Mouse (Mus musculus): Measurements from ENCODE around the gene Gabbr2. TPM values are rescaled to one million over a fixed set of nuclear protein-coding genes. Genes with fewer than 3 reads are reported as not detected.

The Gabbr2 gene
- total RNA-seq, 2 experiments from 2014 or later, result 0.27 to 0.35 TPM

- no peak for DNase-seq (ENCODE audit: low spot score in 2 of 2)
These were observed 270.7 kb downstream of the Gabbr2 start for GRCm38 (mm10) chr4:46720821-46721557.

- no peak for DNase-seq (ENCODE audit: low spot score in 2 of 2)
These were observed 271.6 kb downstream of the Gabbr2 start for GRCm38 (mm10) chr4:46720070-46720469.

- no peak for DNase-seq (ENCODE audit: low spot score in 2 of 2)
These were observed 273.0 kb downstream of the Gabbr2 start for GRCm38 (mm10) chr4:46718624-46719023.

GRCm38 (mm10) chr4:46717156-46717555, 274.5 kb downstream of the Gabbr2 start:
- no peak for DNase-seq (ENCODE audit: low spot score in 2 of 2)

- no peak for DNase-seq (ENCODE audit: low spot score in 2 of 2)
These were observed 275.3 kb downstream of the Gabbr2 start for GRCm38 (mm10) chr4:46716361-46716760.

GRCm38 (mm10) chr4:46710523-46710922, 281.1 kb downstream of the Gabbr2 start:
- no peak for DNase-seq (ENCODE audit: low spot score in 2 of 2)

- DNase-seq (ENCODE audit: low spot score in 2 of 2), result no peak
These were observed 281.7 kb downstream of the Gabbr2 start for GRCm38 (mm10) chr4:46710018-46710417.

- DNase-seq (ENCODE audit: low spot score in 2 of 2), result no peak
These were observed 282.2 kb downstream of the Gabbr2 start for GRCm38 (mm10) chr4:46709492-46709891.

GRCm38 (mm10) chr4:46705739-46706138, 285.9 kb downstream of the Gabbr2 start:
- no peak for DNase-seq (ENCODE audit: low spot score in 2 of 2)

GRCm38 (mm10) chr4:46703146-46703545, 288.5 kb downstream of the Gabbr2 start:
- DNase-seq (ENCODE audit: low spot score in 2 of 2), result no peak

GRCm38 (mm10) chr4:46700223-46700651, 291.4 kb downstream of the Gabbr2 start:
- no peak for DNase-seq (ENCODE audit: low spot score in 2 of 2)

- no peak for DNase-seq (ENCODE audit: low spot score in 2 of 2)
These were observed 295.2 kb downstream of the Gabbr2 start for GRCm38 (mm10) chr4:46696467-46696866.

- no peak for DNase-seq (ENCODE audit: low spot score in 2 of 2)
These were observed 301.1 kb downstream of the Gabbr2 start for GRCm38 (mm10) chr4:46690565-46690964.

GRCm38 (mm10) chr4:46690023-46690420, 301.7 kb downstream of the Gabbr2 start:
- no peak for DNase-seq (ENCODE audit: low spot score in 2 of 2)

GRCm38 (mm10) chr4:46689397-46690022, 302.2 kb downstream of the Gabbr2 start:
- DNase-seq (ENCODE audit: low spot score in 2 of 2), result peak; percentile 66 to 75

GRCm38 (mm10) chr4:46688213-46688832, 303.4 kb downstream of the Gabbr2 start:
- DNase-seq (ENCODE audit: low spot score in 2 of 2), result no peak

GRCm38 (mm10) chr4:46684160-46684559, 307.5 kb downstream of the Gabbr2 start:
- no peak for DNase-seq (ENCODE audit: low spot score in 2 of 2)

GRCm38 (mm10) chr4:46676646-46677045, 315.0 kb downstream of the Gabbr2 start:
- no peak for DNase-seq (ENCODE audit: low spot score in 2 of 2)

GRCm38 (mm10) chr4:46675992-46676391, 315.7 kb downstream of the Gabbr2 start:
- DNase-seq (ENCODE audit: low spot score in 2 of 2), result no peak

- DNase-seq (ENCODE audit: low spot score in 2 of 2), result no peak
These were observed 316.3 kb downstream of the Gabbr2 start for GRCm38 (mm10) chr4:46675272-46675785.

- DNase-seq (ENCODE audit: low spot score in 2 of 2), result no peak
These were observed 323.1 kb downstream of the Gabbr2 start for GRCm38 (mm10) chr4:46668620-46669019.

GRCm38 (mm10) chr4:46666420-46666819, 325.3 kb downstream of the Gabbr2 start:
- no peak for DNase-seq (ENCODE audit: low spot score in 2 of 2)
